Mouse (Mus musculus) kidney, adult 2 months (tissue): ENCODE measurements at regions not wholly inside any gene's neighbourhood (a gene's known extent, or its start where the extent isn't known, plus 50 kb on each side); places are given as distances from the start of the nearest gene placed in this dataset.

Experiments used
- CTCF ChIP-seq: fragments of 200-500 bp; conservative IDR thresholded peaks from 2 replicates; pipeline ENCODE4 v1.5.1; 2011; ENCODE audit warnings: low read depth, mild to moderate bottlenecking, control low read depth, low read length, moderate library complexity, mixed read lengths; ENCODE audit not compliant: insufficient read depth, insufficient read length
- POLR2A ChIP-seq: fragments of 200-500 bp; IDR thresholded peaks from one replicate; pipeline ENCODE4 v1.6.1; 2011; ENCODE audit warnings: low read depth, low read length, control low read depth

GRCm38 (mm10) chr14:25108101-25108652 lies 350.8 kb upstream of the Zmiz1 start:
- TF ChIP-seq CTCF, result no peak
- TF ChIP-seq POLR2A, result no peak
